20 mouse cellular contexts compared by ENCODE assay signal in the genomic region with DNA sequence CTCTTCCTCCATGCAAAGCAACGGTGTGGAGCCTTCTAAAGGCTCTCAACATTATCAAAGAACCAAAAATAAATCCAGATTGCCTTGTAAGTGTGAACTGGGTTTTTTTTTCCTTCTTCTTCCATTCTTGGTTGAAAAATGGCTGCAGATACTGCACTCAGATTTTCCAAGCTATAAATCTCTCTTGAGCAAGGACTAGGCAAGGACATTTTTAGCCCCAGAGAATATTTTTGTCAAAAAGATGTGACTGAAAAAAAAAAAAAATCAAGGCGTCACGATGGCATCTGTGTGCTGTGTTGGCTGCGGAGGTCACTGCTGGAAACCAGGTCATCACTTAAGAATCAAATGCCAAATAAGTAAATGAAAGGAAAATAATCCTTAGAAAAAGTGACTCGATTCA.
DNase-seq lines count a peak whose midpoint lies in the region; ATAC-seq and TF ChIP-seq lines count a peak whose summit lies in the region.
"Had no signal": no experiment of that assay in that cellular context is flagged by ENCODE, and none has a peak within 500 bp of the region (broad histone marks: within the 10 kb centered on the region; RNA-seq: fewer than 3 reads in every experiment).

No protein-coding gene starts in this region.

- ATAC-seq in frontal cortex, adult (ENCODE audit: low TSS enrichment) = peak; percentile 36; the same call in 1 of the 2 replicates
- ATAC-seq: forebrain, embryonic 14.5 days; forebrain, embryonic 16.5 days had no signal

- H3K27ac ChIP-seq in left cerebral cortex, adult 2 months = 0 out of 2 replicates have a peak overlapping the region, but pooled peaks have one; percentile 47
- H3K27ac ChIP-seq: embryonic facial prominence, embryonic 13.5 days; embryonic facial prominence, embryonic 15.5 days; forebrain, embryonic 10.5 days; forebrain, embryonic 12.5 days had no signal

- no peak for TF ChIP-seq CTCF in left cerebral cortex, adult 2 months (IDR thresholded peaks at IDR 0.05)

- H3K4me3 ChIP-seq in left cerebral cortex, adult 2 months = no peak overlapping the region
- H3K4me3 ChIP-seq: embryonic facial prominence, embryonic 13.5 days; embryonic facial prominence, embryonic 15.5 days; erythroblast, embryonic 14.5 days; forebrain, embryonic 10.5 days; forebrain, embryonic 12.5 days had no signal

- DNase-seq in adrenal gland, adult 8-10 months = peak; percentile 24
- no peak for DNase-seq in adrenal gland, postnatal 10 days
- no peak for DNase-seq in frontal cortex, postnatal 14 days (ENCODE audit: low spot score in 2 of 2)
- no peak for DNase-seq in left cerebral cortex, adult 2 months (ENCODE audit: extremely low spot score in 1 of 2, low spot score in 2 of 2)
- no peak for DNase-seq in left cerebral cortex, postnatal 4 days
- DNase-seq: cerebellum, adult 11 months; cerebellum, adult 18-20 months; cerebellum, adult 8-10 months; cerebellum, adult 9-11 months; cerebellum, postnatal 14 days; cerebellum, postnatal 36 days; embryo, embryonic 11 days had no signal

- intact Hi-C loops in left cerebral cortex, adult 2 months (cut with DNase I) = no loop called here
- intact Hi-C loops in left cerebral cortex, postnatal 4 days (cut with DNase I) = no loop called here
